Mouse (Mus musculus): ENCODE results near the gene Fkbp14. TPM values are rescaled to one million over a fixed set of nuclear protein-coding genes. Genes with fewer than 3 reads are reported as not detected.

The Fkbp14 gene
- polyA plus RNA-seq, 1 experiment from 2014 or later: 11.7 TPM

DNA sequence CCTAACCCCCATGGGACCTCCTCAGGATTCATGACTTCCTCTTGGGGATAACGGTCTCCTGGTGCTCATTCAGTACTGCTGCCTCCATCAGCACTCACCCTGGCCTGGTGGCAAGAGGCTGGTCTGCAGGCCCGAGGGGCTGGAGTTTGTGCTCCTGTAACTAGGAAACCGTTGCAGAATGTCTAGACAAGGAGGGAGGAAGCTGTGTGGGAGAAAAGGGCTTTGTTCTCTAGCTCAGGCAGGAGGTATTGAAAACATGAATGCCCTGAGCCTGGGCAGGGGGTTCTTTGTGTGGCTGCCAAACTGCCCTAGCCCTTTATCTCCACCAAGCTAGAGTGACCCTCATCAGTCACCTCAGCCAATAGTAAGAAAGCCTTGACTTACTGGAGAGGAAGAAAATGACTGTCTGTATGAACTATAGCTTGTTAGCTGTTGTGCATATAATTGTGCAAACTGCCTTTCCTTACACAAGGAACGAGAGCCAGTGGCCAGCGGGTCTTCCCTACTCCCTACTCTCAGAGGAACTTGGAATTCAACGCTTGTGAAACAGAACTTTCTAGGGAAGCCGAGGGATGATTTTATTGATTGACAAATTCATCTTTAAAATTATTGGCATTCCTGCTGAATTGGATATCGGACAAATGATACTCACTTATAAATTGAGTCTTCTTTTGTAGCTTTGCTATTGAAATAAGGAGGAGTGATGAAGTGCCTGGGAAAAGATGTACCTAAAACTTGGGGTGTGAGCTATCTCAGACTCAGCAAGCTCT lies 42.6 kb downstream of the Fkbp14 start:
- Histone ChIP-seq H3K27me3 (ENCODE audit: control insufficient read depth, insufficient read depth, low read length) (no peaks in the 10 kb centered on the region), H3K4me2 (replicated peaks) (peak overlapping the region; percentile 11; the same call in 1 of the 2 replicates), H3K27ac (peak overlapping the region; percentile 78), H3K4me3 (replicated peaks; ENCODE audit: low read length) (no peak overlapping the region), H3K9ac (no peak overlapping the region), H3K36me3 (replicated peaks; ENCODE audit: control insufficient read depth, insufficient read depth) (no peaks in the 10 kb centered on the region), H3K9me3 (ENCODE audit: control insufficient read depth, low read length) (no peaks in the 10 kb centered on the region), H3K4me1 (replicated peaks; ENCODE audit: control insufficient read depth, insufficient read depth, low read length) (peaks cover 58% of the 10 kb centered on the region)
- WGBS: 10% methylated on average over 8 of the region's 8 CpGs
- peak; percentile 83 for ATAC-seq (ENCODE audit: low FRiP score)
- peak; percentile 69 for DNase-seq (ENCODE audit: low spot score)

DNA sequence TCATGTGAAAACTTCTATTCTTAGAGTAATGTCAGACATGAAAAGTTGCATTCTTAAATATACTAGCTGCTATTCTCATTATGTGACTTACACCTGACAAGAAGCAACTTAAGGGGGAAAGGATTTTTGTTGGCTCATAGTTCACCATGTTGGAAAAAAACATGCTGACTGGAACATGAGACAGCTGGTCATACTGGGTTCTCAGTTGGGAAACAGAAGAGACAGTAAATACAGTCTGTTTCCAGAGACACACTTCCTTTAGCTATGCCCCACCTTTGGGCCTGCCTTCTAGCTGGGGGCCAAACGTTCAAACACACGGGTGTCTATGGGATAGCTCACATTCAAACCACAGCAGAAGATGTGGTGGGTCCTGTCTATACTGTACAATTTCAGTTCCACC lies 43.5 kb downstream of the Fkbp14 start:
- 51% methylated on average over 2 of the region's 2 CpGs for WGBS
- Histone ChIP-seq H3K4me3 (replicated peaks; ENCODE audit: low read length) (no peak overlapping the region), H3K36me3 (replicated peaks; ENCODE audit: control insufficient read depth, insufficient read depth) (no peaks in the 10 kb centered on the region), H3K4me2 (replicated peaks) (0 out of 2 replicates have a peak overlapping the region, but pooled peaks have one; percentile 11), H3K4me1 (replicated peaks; ENCODE audit: control insufficient read depth, insufficient read depth, low read length) (peaks cover 67% of the 10 kb centered on the region), H3K27me3 (ENCODE audit: control insufficient read depth, insufficient read depth, low read length) (no peaks in the 10 kb centered on the region), H3K9me3 (ENCODE audit: control insufficient read depth, low read length) (no peaks in the 10 kb centered on the region), H3K9ac (no peak overlapping the region), H3K27ac (peak overlapping the region; percentile 78)
- no peak for ATAC-seq (ENCODE audit: low FRiP score)
- DNase-seq (ENCODE audit: low spot score): no peak

DNA sequence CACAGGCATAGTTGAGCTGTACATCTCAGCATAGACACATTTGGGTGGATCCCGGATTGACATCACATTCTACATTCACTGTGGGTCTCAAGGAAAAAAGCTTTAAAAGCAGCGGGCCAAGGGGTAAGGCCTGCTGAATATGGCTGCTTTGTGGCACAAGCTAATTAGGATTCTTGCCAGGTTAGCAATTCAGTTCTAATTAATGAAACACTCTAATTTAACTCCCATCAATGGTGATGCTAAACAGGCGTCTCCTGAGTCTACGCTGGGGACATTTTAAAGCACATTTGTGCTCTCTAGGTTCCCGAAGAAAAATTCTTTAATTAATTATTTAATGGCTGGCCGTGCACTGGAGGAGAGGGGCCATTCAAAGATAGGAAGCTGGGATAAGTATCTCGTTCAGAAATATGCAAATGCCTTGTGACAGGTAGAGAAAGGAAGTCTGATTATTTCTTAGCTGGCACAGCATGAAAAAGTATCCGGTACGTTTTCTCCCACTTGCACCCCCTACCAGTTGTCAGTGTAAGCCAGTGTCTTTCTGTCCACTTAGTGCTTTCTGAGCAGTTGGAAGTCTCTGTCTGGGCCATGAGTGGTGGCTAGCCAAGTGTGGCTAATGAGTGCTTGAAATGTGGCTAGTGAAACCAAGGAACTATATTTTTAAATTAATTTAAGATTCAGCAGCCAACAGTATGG lies 44.2 kb downstream of the Fkbp14 start:
- Histone ChIP-seq H3K27me3 (ENCODE audit: control insufficient read depth, insufficient read depth, low read length) (no peaks in the 10 kb centered on the region), H3K9me3 (ENCODE audit: control insufficient read depth, low read length) (no peaks in the 10 kb centered on the region), H3K36me3 (replicated peaks; ENCODE audit: control insufficient read depth, insufficient read depth) (no peaks in the 10 kb centered on the region), H3K4me3 (replicated peaks; ENCODE audit: low read length) (no peak overlapping the region), H3K4me1 (replicated peaks; ENCODE audit: control insufficient read depth, insufficient read depth, low read length) (peaks cover 68% of the 10 kb centered on the region), H3K9ac (no peak overlapping the region), H3K27ac (peak overlapping the region; percentile 78; the same call in 1 of the 2 replicates), H3K4me2 (replicated peaks) (peak overlapping the region; percentile 7; the same call in 1 of the 2 replicates)
- ATAC-seq (ENCODE audit: low FRiP score): peak; percentile 73; the same call in 1 of the 2 replicates
- peak; percentile 72 for DNase-seq (ENCODE audit: low spot score)
- WGBS: 20% methylated on average over 9 of the region's 9 CpGs

GRCm38 (mm10) chr6:54550801-54551323 lies 46.2 kb downstream of the Fkbp14 start:
- ATAC-seq (ENCODE audit: low FRiP score) (no peak), DNase-seq (ENCODE audit: low spot score) (no peak)
- Histone ChIP-seq H3K27ac (no peak overlapping the region), H3K4me3 (replicated peaks; ENCODE audit: low read length) (no peak overlapping the region), H3K4me1 (replicated peaks; ENCODE audit: control insufficient read depth, insufficient read depth, low read length) (peaks cover 67% of the 10 kb centered on the region), H3K27me3 (ENCODE audit: control insufficient read depth, insufficient read depth, low read length) (no peaks in the 10 kb centered on the region), H3K9ac (no peak overlapping the region), H3K36me3 (replicated peaks; ENCODE audit: control insufficient read depth, insufficient read depth) (no peaks in the 10 kb centered on the region), H3K4me2 (replicated peaks) (no peak overlapping the region), H3K9me3 (ENCODE audit: control insufficient read depth, low read length) (no peaks in the 10 kb centered on the region)
- WGBS: 51% methylated on average over 6 of the region's 7 CpGs

GRCm38 (mm10) chr6:54549311-54549710 lies 47.8 kb downstream of the Fkbp14 start:
- no peaks in the 10 kb centered on the region for H3K27me3 ChIP-seq (ENCODE audit: control insufficient read depth, insufficient read depth, low read length)
- H3K4me3 ChIP-seq (replicated peaks; ENCODE audit: low read length): no peak overlapping the region
- peaks cover 51% of the 10 kb centered on the region for H3K4me1 ChIP-seq (replicated peaks; ENCODE audit: control insufficient read depth, insufficient read depth, low read length)
- H3K4me2 ChIP-seq (replicated peaks): no peak overlapping the region
- WGBS: 64% methylated on average over 4 of the region's 4 CpGs
- ATAC-seq (ENCODE audit: low FRiP score): no peak
- no peaks in the 10 kb centered on the region for H3K36me3 ChIP-seq (replicated peaks; ENCODE audit: control insufficient read depth, insufficient read depth)
- DNase-seq (ENCODE audit: low spot score): no peak
- no peak overlapping the region for H3K9ac ChIP-seq
- no peak overlapping the region for H3K27ac ChIP-seq
- H3K9me3 ChIP-seq (ENCODE audit: control insufficient read depth, low read length): no peaks in the 10 kb centered on the region

GRCm38 (mm10) chr6:54548314-54549019 lies 48.6 kb downstream of the Fkbp14 start:
- peak; percentile 35; the same call in 1 of the 2 replicates for ATAC-seq (ENCODE audit: low FRiP score)
- Histone ChIP-seq H3K9me3 (ENCODE audit: control insufficient read depth, low read length) (no peaks in the 10 kb centered on the region), H3K4me1 (replicated peaks; ENCODE audit: control insufficient read depth, insufficient read depth, low read length) (peaks cover 43% of the 10 kb centered on the region), H3K27ac (no peak overlapping the region; the same call in 1 of the 2 replicates), H3K9ac (no peak overlapping the region), H3K4me2 (replicated peaks) (no peak overlapping the region), H3K4me3 (replicated peaks; ENCODE audit: low read length) (no peak overlapping the region), H3K36me3 (replicated peaks; ENCODE audit: control insufficient read depth, insufficient read depth) (peaks cover 7% of the 10 kb centered on the region), H3K27me3 (ENCODE audit: control insufficient read depth, insufficient read depth, low read length) (no peaks in the 10 kb centered on the region)
- DNase-seq (ENCODE audit: low spot score): no peak
- 51% methylated on average over 13 of the region's 13 CpGs for WGBS

- Histone ChIP-seq H3K4me1 (replicated peaks; ENCODE audit: control insufficient read depth, insufficient read depth, low read length) (peaks cover 26% of the 10 kb centered on the region), H3K27me3 (ENCODE audit: control insufficient read depth, insufficient read depth, low read length) (no peaks in the 10 kb centered on the region), H3K9me3 (ENCODE audit: control insufficient read depth, low read length) (no peaks in the 10 kb centered on the region), H3K27ac (no peak overlapping the region), H3K36me3 (replicated peaks; ENCODE audit: control insufficient read depth, insufficient read depth) (peaks cover 11% of the 10 kb centered on the region), H3K4me3 (replicated peaks; ENCODE audit: low read length) (no peak overlapping the region), H3K9ac (no peak overlapping the region), H3K4me2 (replicated peaks) (no peak overlapping the region)
- 84% methylated on average over 2 of the region's 2 CpGs for WGBS
- no peak for DNase-seq (ENCODE audit: low spot score)
- ATAC-seq (ENCODE audit: low FRiP score): no peak
Observed at GRCm38 (mm10) chr6:54543646-54544045, 53.5 kb downstream of the Fkbp14 start.

GRCm38 (mm10) chr6:54542836-54543235 lies 54.3 kb downstream of the Fkbp14 start:
- ATAC-seq (ENCODE audit: low FRiP score): no peak
- no peak for DNase-seq (ENCODE audit: low spot score)
- Histone ChIP-seq H3K4me3 (replicated peaks; ENCODE audit: low read length) (no peak overlapping the region), H3K36me3 (replicated peaks; ENCODE audit: control insufficient read depth, insufficient read depth) (peaks cover 11% of the 10 kb centered on the region), H3K27ac (no peak overlapping the region), H3K9me3 (ENCODE audit: control insufficient read depth, low read length) (no peaks in the 10 kb centered on the region), H3K4me2 (replicated peaks) (no peak overlapping the region), H3K27me3 (ENCODE audit: control insufficient read depth, insufficient read depth, low read length) (no peaks in the 10 kb centered on the region), H3K9ac (no peak overlapping the region), H3K4me1 (replicated peaks; ENCODE audit: control insufficient read depth, insufficient read depth, low read length) (peaks cover 20% of the 10 kb centered on the region)
- 74% methylated on average over 7 of the region's 7 CpGs for WGBS
